Mouse (Mus musculus) T-helper 2 cell (primary cell): ENCODE data around the gene Emx2.

Experiments used
- in situ Hi-C: fragments of 300-600 bp; cut with MboI, MseI; formaldehyde crosslinking; loops from one replicate; pipeline ENCODE4 v1.15.1; 2025; ENCODE audit warnings: high pct_unique_total_duplicates

Gene Emx2

DNA sequence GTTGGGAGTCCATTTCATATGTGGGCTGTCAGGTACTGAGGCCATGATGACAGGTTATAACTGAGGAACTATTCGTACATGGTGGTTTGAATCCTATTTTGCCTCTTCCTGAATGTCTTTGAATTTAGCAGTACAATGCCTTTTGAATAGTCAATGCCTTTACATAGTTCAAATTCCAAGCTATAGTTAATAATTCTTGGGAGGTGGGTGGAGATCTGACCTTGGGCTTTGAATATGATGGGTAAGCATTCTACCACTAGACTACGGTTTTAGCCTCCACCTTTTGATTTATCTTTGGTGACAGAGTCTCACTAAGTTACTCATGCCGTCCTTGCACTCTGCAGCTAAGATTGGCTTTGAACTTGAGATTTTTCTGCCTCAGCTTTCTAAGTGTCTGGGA is 55.0 kb downstream of the Emx2 start:
- in situ Hi-C loops = loop anchor here (10.0 kb wide), 1 partner anchor 562 kb away; no protein-coding TSS in a partner anchor
